Mouse (Mus musculus) liver, embryonic 14.5 days (tissue): ENCODE results near the gene Eif5a2. TPM values are rescaled to one million over a fixed set of nuclear protein-coding genes. Genes with fewer than 3 reads are reported as not detected.

Experiments used
- ATAC-seq: fragments of 200-750 bp; cut with Nextera tagmentation; 2 replicates; pipeline ENCODE4 v1.8.0; 2017; ENCODE audit warnings: moderate number of reproducible peaks, mild to moderate bottlenecking, moderate library complexity; ENCODE audit not compliant: insufficient read depth
- DNase-seq, 3 experiments: peaks; one replicate each; pipeline ENCODE4 v3.0.0-alpha.2; 2012 to 2013; ENCODE audit warnings: low read depth in 3 of 3, low spot score in 3 of 3
- H3K27ac ChIP-seq: fragments of 300-500 bp; sonication (generic); 2 replicates; pipeline ENCODE4 v1.5.1; 2014; ENCODE audit warnings: moderate library complexity, mild to moderate bottlenecking, control low read depth, inconsistent platforms
- H3K27me3 ChIP-seq: fragments of 300-500 bp; sonication (generic); 2 replicates; pipeline ENCODE4 v1.6.1; 2014; ENCODE audit warnings: mild to moderate bottlenecking, low read length, moderate library complexity; ENCODE audit not compliant: control insufficient read depth, insufficient read depth
- H3K36me3 ChIP-seq: fragments of 300-500 bp; sonication (generic); replicated peaks from 2 replicates; pipeline ENCODE4 v1.6.1; 2014; ENCODE audit warnings: low read depth; ENCODE audit not compliant: control insufficient read depth, insufficient read depth
- H3K4me1 ChIP-seq, 2 experiments: fragments of 200-500 bp in 1 of 2; fragments of 300-500 bp in 1 of 2; sonication (generic) in 1 of 2; replicated peaks; 2 replicates each; pipeline ENCODE4 v1.6.1; 2012 to 2014; ENCODE audit warnings: antibody characterized with exemption in 1 of 2, inconsistent platforms in 1 of 2, low read length in 1 of 2; ENCODE audit not compliant: control insufficient read depth in 2 of 2, insufficient read depth in 2 of 2
- H3K4me2 ChIP-seq: fragments of 300-500 bp; sonication (generic); 2 replicates; pipeline ENCODE4 v1.6.1; 2014; ENCODE audit warnings: low read depth, mild to moderate bottlenecking, control low read depth, moderate library complexity
- H3K4me3 ChIP-seq, 2 experiments: fragments of 200-500 bp in 1 of 2; fragments of 300-500 bp in 1 of 2; sonication (generic) in 1 of 2; 2 replicates each; pipeline ENCODE4 v1.5.1; 2012 to 2014; ENCODE audit warnings: low read depth in 2 of 2, low read length in 2 of 2, mild to moderate bottlenecking in 2 of 2, control low read depth in 1 of 2, inconsistent platforms in 1 of 2, moderate library complexity in 1 of 2; ENCODE audit not compliant: insufficient read depth in 1 of 2
- H3K9ac ChIP-seq: fragments of 300-500 bp; sonication (generic); replicated peaks from 2 replicates; pipeline ENCODE4 v1.6.1; 2014; ENCODE audit warnings: mild to moderate bottlenecking, control low read depth, moderate library complexity
- H3K9me3 ChIP-seq: fragments of 300-500 bp; sonication (generic); 2 replicates; pipeline ENCODE4 v1.6.1; 2016; ENCODE audit warnings: low read length, mixed read lengths; ENCODE audit not compliant: control insufficient read depth
- CTCF ChIP-seq: IDR thresholded peaks from 2 replicates; pipeline ENCODE4 v1.5.1; 2016; ENCODE audit warnings: antibody characterized with exemption, low read depth, control low read depth
- EP300 ChIP-seq: IDR thresholded peaks from 2 replicates; pipeline ENCODE4 v1.6.1; 2016; ENCODE audit warnings: antibody characterized with exemption, low read depth
- WGBS: fragments of 180-500 bp; shearing (Covaris S2); extraction: QIAGEN DNeasy Blood & Tissue Kit; methylation state at CpG from one replicate; pipeline ENCODE4 v1.1.7; 2014; ENCODE audit not compliant: insufficient replicate concordance; 5-methylcytosine and 5-hydroxymethylcytosine counted together
- polyA plus RNA-seq, 2 experiments: library from polyadenylated mRNA; depleted of rRNA in 1 of 2; stranded (reverse) in 1 of 2; unstranded in 1 of 2; fragments of >200 nt; fragmentation: Nextera tagmentation in 1 of 2; extraction: Ambion mirVana in 1 of 2; gene quantifications; 2 replicates each; pipeline versions ENCODE4 v1.2.1 to v1.2.3; 2012 to 2014

The Eif5a2 gene
- 3.4 and 4.1 TPM in 2 replicates for polyA plus RNA-seq (2012; rRNA removed)
- 7.9 and 8.8 TPM in 2 replicates for polyA plus RNA-seq (2014; fragmentation: Nextera tagmentation; extraction: Ambion mirVana)

GRCm38 (mm10) chr3:28780994-28781393, at the start of gene Eif5a2:
Gene Eif5a2, plus strand, starts transcription at chr3:28781276.
- H3K27ac ChIP-seq: no peak within 1 kb of the TSS
- 3% methylated on average over 44 of the region's 46 CpGs for WGBS
- ATAC-seq (peak; percentile 92), DNase-seq (peak; percentile 84 to 91 (median 88))
- no peaks in the 10 kb centered on the region for H3K9me3 ChIP-seq
- no peaks in the 10 kb centered on the region for H3K27me3 ChIP-seq
- no peaks in the 10 kb centered on the region for H3K36me3 ChIP-seq
- peak within 1 kb of the TSS; percentile 71 for H3K4me2 ChIP-seq
- H3K4me1 ChIP-seq: peaks cover 25 to 35% of the 10 kb centered on the region in 2 experiments
- TF ChIP-seq CTCF (no peak), EP300 (no peak)
- H3K4me3 ChIP-seq: peak within 1 kb of the TSS; percentile 66 to 72
- H3K9ac ChIP-seq: peak within 1 kb of the TSS; percentile 65

GRCm38 (mm10) chr3:28734712-28735111, 46.4 kb upstream of the Eif5a2 start:
- Histone ChIP-seq H3K9ac (no peak overlapping the region), H3K27me3 (no peaks in the 10 kb centered on the region), H3K4me1 (no peaks in the 10 kb centered on the region), H3K36me3 (no peaks in the 10 kb centered on the region), H3K4me2 (no peak overlapping the region), H3K4me3 (no peak overlapping the region), H3K9me3 (no peaks in the 10 kb centered on the region), H3K27ac (no peak overlapping the region)
- ATAC-seq (no peak), DNase-seq (no peak)
- WGBS: 57% methylated on average over 2 of the region's 2 CpGs
- TF ChIP-seq EP300 (no peak), CTCF (no peak)

DNA sequence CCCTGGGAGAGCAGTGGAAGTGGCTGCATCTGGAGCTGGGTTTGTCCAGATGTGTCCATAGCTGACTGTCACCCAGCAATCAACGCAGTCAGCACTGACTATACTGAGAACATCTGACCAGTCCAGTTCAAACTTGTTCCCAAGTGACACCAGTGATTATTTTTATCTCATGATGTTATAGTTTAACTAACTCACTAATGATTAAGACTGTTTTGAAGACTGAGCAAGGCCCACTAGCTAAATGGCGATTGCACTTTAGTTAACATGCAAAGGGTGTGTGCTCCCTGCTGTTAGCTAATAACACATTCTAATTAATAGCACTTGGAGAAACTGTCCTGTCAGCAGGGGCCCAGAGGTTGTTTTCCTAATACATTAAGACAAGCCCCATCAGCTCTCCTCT, 44.1 kb upstream of the Eif5a2 start:
- ATAC-seq: 0 out of 2 replicates have a peak, but pooled peaks have one; percentile 35
- H3K27ac ChIP-seq: no peak overlapping the region

GRCm38 (mm10) chr3:28740353-28740752, 40.7 kb upstream of the Eif5a2 start:
- no peak overlapping the region for H3K27ac ChIP-seq
- H3K4me2 ChIP-seq: no peak overlapping the region
- 38% methylated on average over 6 of the region's 6 CpGs for WGBS
- no peaks in the 10 kb centered on the region for H3K27me3 ChIP-seq
- no peaks in the 10 kb centered on the region for H3K36me3 ChIP-seq
- no peak overlapping the region for H3K9ac ChIP-seq
- H3K4me3 ChIP-seq: no peak overlapping the region
- 0 out of 4 replicates have a peak, but pooled peaks cover 0 to 2% of the 10 kb centered on the region in 2 experiments for H3K4me1 ChIP-seq
- no peaks in the 10 kb centered on the region for H3K9me3 ChIP-seq
- DNase-seq: no peak
- TF ChIP-seq EP300: no peak
- TF ChIP-seq CTCF: no peak
- ATAC-seq: no peak

More for the DNA sequence above, 44.1 kb upstream of the Eif5a2 start:
- no peak overlapping the region for H3K4me2 ChIP-seq
- H3K36me3 ChIP-seq: no peaks in the 10 kb centered on the region
- H3K4me1 ChIP-seq: 0 out of 4 replicates have a peak, but pooled peaks cover 0 to 2% of the 10 kb centered on the region in 2 experiments
- no peaks in the 10 kb centered on the region for H3K27me3 ChIP-seq
- WGBS: 52% methylated on average over 2 of the region's 2 CpGs
- no peak overlapping the region for H3K9ac ChIP-seq
- no peak for DNase-seq
- H3K4me3 ChIP-seq: no peak overlapping the region
- no peaks in the 10 kb centered on the region for H3K9me3 ChIP-seq
- TF ChIP-seq EP300 (no peak), CTCF (no peak)

DNA sequence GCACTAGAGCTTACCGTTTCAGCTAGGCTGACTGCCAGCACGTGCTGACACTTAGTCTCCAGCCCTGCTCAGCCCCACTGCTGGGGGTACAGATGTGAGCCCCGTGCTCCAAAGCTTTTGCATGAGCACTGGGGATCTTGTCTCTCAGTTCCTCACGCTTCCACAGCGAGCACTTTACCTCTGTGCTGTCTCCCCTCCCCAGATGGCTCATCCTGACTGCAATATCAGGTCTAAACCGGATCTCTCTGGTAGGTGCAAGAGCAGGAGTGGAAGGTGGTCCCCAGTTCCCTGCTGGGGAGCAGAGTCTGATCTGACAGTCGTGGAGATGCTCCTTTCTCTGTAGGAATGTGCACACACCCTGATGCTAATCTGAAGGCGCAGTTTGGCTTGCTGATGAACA, 37.8 kb upstream of the Eif5a2 start:
- no peaks in the 10 kb centered on the region for H3K27me3 ChIP-seq
- H3K4me1 ChIP-seq: 0 out of 4 replicates have a peak, but pooled peaks cover 0 to 2% of the 10 kb centered on the region in 2 experiments
- ATAC-seq (no peak), DNase-seq (no peak)
- no peak overlapping the region for H3K4me3 ChIP-seq
- no peaks in the 10 kb centered on the region for H3K36me3 ChIP-seq
- H3K27ac ChIP-seq: no peak overlapping the region
- H3K4me2 ChIP-seq: no peak overlapping the region
- no peak overlapping the region for H3K9ac ChIP-seq
- no peaks in the 10 kb centered on the region for H3K9me3 ChIP-seq
- WGBS: 42% methylated on average over 8 of the region's 8 CpGs
- TF ChIP-seq EP300: no peak
- no peak for TF ChIP-seq CTCF
